ENCODE assay signal across 7 mouse cellular contexts in the genomic region with DNA sequence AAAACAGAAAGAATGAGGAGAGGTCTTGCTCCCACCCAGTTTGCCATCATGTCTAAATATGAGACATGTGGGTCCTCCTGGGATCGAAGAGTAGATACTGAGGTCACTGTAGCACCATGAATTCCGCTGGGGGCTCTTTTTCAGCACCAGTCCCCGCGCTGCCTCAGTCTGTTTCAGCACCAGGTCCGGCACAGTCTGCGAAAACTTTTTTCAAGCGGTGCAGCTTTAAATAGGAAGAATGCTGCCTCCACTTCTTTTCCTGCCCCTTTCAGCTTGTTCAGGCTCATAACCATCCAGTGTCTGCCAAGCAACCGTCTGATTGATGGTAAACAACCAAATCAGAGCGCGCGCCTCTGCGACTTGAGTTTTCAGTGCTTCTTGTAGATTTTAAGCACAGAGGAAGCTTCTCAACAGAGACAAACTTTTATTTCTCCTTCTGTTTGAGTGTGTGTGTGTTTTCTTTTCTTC. TPM values are rescaled to one million over a fixed set of nuclear protein-coding genes. Genes with fewer than 3 reads are reported as not detected.
A peak's percentile ranks its signal among the peaks of the same experiment; 100 is the strongest.
DNase-seq lines count a peak whose midpoint lies in the region; ATAC-seq and TF ChIP-seq lines count a peak whose summit lies in the region.

A gene (minus strand): TSS at position 418 of the 468 bp plus-strand sequence.

- DNase-seq in adrenal gland, postnatal 14 days = peak; percentile 47
- DNase-seq in fibroblast of lung, adult 2 months (ENCODE audit: low read depth) = peak; percentile 89
- DNase-seq in liver, adult 2 months (ENCODE audit: extremely low read depth, low read depth, low spot score) = peak; percentile 14
- DNase-seq in neural tube, embryonic 11.5 days (ENCODE audit: low spot score) = peak; percentile 43
- DNase-seq in urinary bladder, postnatal 10 days (ENCODE audit: low spot score) = peak; percentile 11

- TF ChIP-seq POLR2A in liver, adult 2 months (IDR thresholded peaks at IDR 0.05; ENCODE audit: extremely low read depth, insufficient read depth, low read length) = no peak

- ATAC-seq in heart, embryonic 11.5 days (replicated peaks; ENCODE audit: insufficient number of reproducible peaks, low FRiP score, low TSS enrichment) = 0 out of 2 replicates have a peak, but pooled peaks have one; percentile 63
- peak; percentile 76 for ATAC-seq in kidney, embryonic 15.5 days (replicated peaks; ENCODE audit: low FRiP score)
- ATAC-seq in neural tube, embryonic 11.5 days (ENCODE audit: insufficient read depth, low FRiP score, low TSS enrichment) = peak; percentile 60; the same call in 1 of the 2 replicates

- no peak for TF ChIP-seq CTCF in liver, adult 2 months (IDR thresholded peaks at IDR 0.05; ENCODE audit: low read depth, low read length)

- peak within 1 kb of the TSS; percentile 66 for H3K4me2 ChIP-seq in heart, embryonic 11.5 days
- peak within 1 kb of the TSS; percentile 54 for H3K4me2 ChIP-seq in kidney, embryonic 15.5 days
- H3K4me2 ChIP-seq in neural tube, embryonic 11.5 days (ENCODE audit: low read depth) = peak within 1 kb of the TSS; percentile 50

- peak within 1 kb of the TSS; percentile 91 for H3K27ac ChIP-seq in heart, embryonic 11.5 days (ENCODE audit: low read depth, low read length)
- peak within 1 kb of the TSS; percentile 82 for H3K27ac ChIP-seq in kidney, embryonic 15.5 days
- no peak within 1 kb of the TSS for H3K27ac ChIP-seq in liver, adult 2 months (replicated peaks; ENCODE audit: insufficient read depth, low read depth, low read length)
- H3K27ac ChIP-seq in neural tube, embryonic 11.5 days (ENCODE audit: low read depth, low read length) = no peak within 1 kb of the TSS

- no peaks in the 10 kb centered on the region for H3K4me1 ChIP-seq in heart, embryonic 11.5 days (ENCODE audit: control insufficient read depth, insufficient read depth, low read length)
- H3K4me1 ChIP-seq in kidney, embryonic 15.5 days = 0 out of 2 replicates have a peak, but pooled peaks cover 4% of the 10 kb centered on the region
- H3K4me1 ChIP-seq in liver, adult 2 months (ENCODE audit: control insufficient read depth, insufficient read depth, low read length) = no peaks in the 10 kb centered on the region
- H3K4me1 ChIP-seq in neural tube, embryonic 11.5 days (ENCODE audit: control insufficient read depth, insufficient read depth, low read length) = no peaks in the 10 kb centered on the region

- no peaks in the 10 kb centered on the region for H3K9me3 ChIP-seq in heart, embryonic 11.5 days (replicated peaks; ENCODE audit: control insufficient read depth, low read length)
- H3K9me3 ChIP-seq in kidney, embryonic 15.5 days (replicated peaks) = no peaks in the 10 kb centered on the region
- no peaks in the 10 kb centered on the region for H3K9me3 ChIP-seq in neural tube, embryonic 11.5 days (ENCODE audit: control insufficient read depth, low read length)

- H3K36me3 ChIP-seq in heart, embryonic 11.5 days (ENCODE audit: control insufficient read depth, insufficient read depth, low read length) = no peaks in the 10 kb centered on the region
- H3K36me3 ChIP-seq in kidney, embryonic 15.5 days = no peaks in the 10 kb centered on the region
- no peaks in the 10 kb centered on the region for H3K36me3 ChIP-seq in liver, adult 2 months (ENCODE audit: control insufficient read depth, insufficient read depth, low read length)
- no peaks in the 10 kb centered on the region for H3K36me3 ChIP-seq in neural tube, embryonic 11.5 days (ENCODE audit: control insufficient read depth, insufficient read depth, low read length)

- no peaks in the 10 kb centered on the region for H3K79me2 ChIP-seq in liver, adult 2 months (ENCODE audit: control insufficient read depth, insufficient read depth, low read length)

- H3K27me3 ChIP-seq in heart, embryonic 11.5 days (ENCODE audit: control insufficient read depth, insufficient read depth, low read length) = no peaks in the 10 kb centered on the region
- no peaks in the 10 kb centered on the region for H3K27me3 ChIP-seq in kidney, embryonic 15.5 days
- H3K27me3 ChIP-seq in liver, adult 2 months (ENCODE audit: control insufficient read depth, insufficient read depth, low read length) = peaks cover 2% of the 10 kb centered on the region; the same call in 1 of the 2 replicates
- no peaks in the 10 kb centered on the region for H3K27me3 ChIP-seq in neural tube, embryonic 11.5 days (ENCODE audit: control insufficient read depth, insufficient read depth, low read length)

- peak within 1 kb of the TSS; percentile 78 for H3K9ac ChIP-seq in heart, embryonic 11.5 days (ENCODE audit: low read depth, low read length)
- H3K9ac ChIP-seq in kidney, embryonic 15.5 days = peak within 1 kb of the TSS; percentile 51
- 0 out of 2 replicates have a peak within 1 kb of the TSS, but pooled peaks have one; percentile 29 for H3K9ac ChIP-seq in liver, adult 2 months (ENCODE audit: low read depth, low read length)
- peak within 1 kb of the TSS; percentile 48 for H3K9ac ChIP-seq in neural tube, embryonic 11.5 days (ENCODE audit: low read length)

- WGBS in heart, embryonic 11.5 days (ENCODE audit: insufficient replicate concordance) = 26% methylated on average over 12 of the region's 12 CpGs
- WGBS in kidney, embryonic 15.5 days = 28% methylated on average over 12 of the region's 12 CpGs
- 39% methylated on average over 12 of the region's 12 CpGs for WGBS in liver, adult 2 months
- 41% methylated on average over 12 of the region's 12 CpGs for WGBS in neural tube, embryonic 11.5 days

- peak within 1 kb of the TSS; percentile 62 for H3K4me3 ChIP-seq in heart, embryonic 11.5 days (ENCODE audit: low read depth, low read length)
- H3K4me3 ChIP-seq in kidney, embryonic 15.5 days (replicated peaks) = peak within 1 kb of the TSS; percentile 46
- peak within 1 kb of the TSS; percentile 50 for H3K4me3 ChIP-seq in liver, adult 2 months (ENCODE audit: insufficient read depth, low read depth, low read length)
- H3K4me3 ChIP-seq in neural tube, embryonic 11.5 days (ENCODE audit: low read depth, low read length) = peak within 1 kb of the TSS; percentile 38

RNA-seq across cellular contexts. Expression of the gene that starts here (rescaled TPM):
- 31.7 and 41.3 TPM in 2 replicates for total RNA-seq in adrenal gland, postnatal 14 days (2021)
- 32.3 and 39.4 TPM in 2 replicates for polyA plus RNA-seq in heart, embryonic 11.5 days (2014; fragmentation: Nextera tagmentation; extraction: Ambion mirVana)
- 42.6 and 47.9 TPM in 2 replicates for polyA plus RNA-seq in kidney, embryonic 15.5 days (2015; fragmentation: Nextera tagmentation; extraction: Ambion mirVana)
- 2.0 and 2.6 TPM in 2 replicates for total RNA-seq in liver, adult 2 months (2014; rRNA removed)
- polyA plus RNA-seq in liver, adult 2 months (2012; rRNA removed) = 0.50 and 0.70 TPM in 2 replicates
- polyA plus RNA-seq in neural tube, embryonic 11.5 days (2014; fragmentation: Nextera tagmentation; extraction: Ambion mirVana) = 16.0 and 16.8 TPM in 2 replicates

Comparison
In these comparisons a context has a peak if more than half of its experiments do, and no peak if none do; other contexts are left out.
1. RNA of the gene that starts here (polyA plus RNA-seq): 42.6 to 47.9 TPM in kidney, embryonic 15.5 days, 32.3 to 39.4 TPM in heart, embryonic 11.5 days and 16.0 to 16.8 TPM in neural tube, embryonic 11.5 days; 0.50 to 0.70 TPM in liver, adult 2 months; every median in the first group is over 10 times any median in the second.
2. DNase-seq: peak in every context shown above with its lines; median percentile 89 in fibroblast of lung, adult 2 months; 47 in adrenal gland, postnatal 14 days; 43 in neural tube, embryonic 11.5 days; 14 in liver, adult 2 months; 11 in urinary bladder, postnatal 10 days.
3. H3K27ac ChIP-seq: peak in heart, embryonic 11.5 days (single experiment) and kidney, embryonic 15.5 days (single experiment); none in liver, adult 2 months (single experiment) and neural tube, embryonic 11.5 days (single experiment).
4. Peak in every context shown above with its lines, with median percentiles within 50 percentile points of each other: ATAC-seq, H3K4me2 ChIP-seq, H3K4me3 ChIP-seq and H3K9ac ChIP-seq.